Mouse (Mus musculus): ENCODE measurements around the gene Hist1h1c. TPM values are rescaled to one million over a fixed set of nuclear protein-coding genes. Genes with fewer than 3 reads are reported as not detected.

Hist1h1c gene
- polyA plus RNA-seq (2012; rRNA removed): 25.6 and 68.0 TPM in 2 replicates

GRCm38 (mm10) chr13:23738677-23739068, at the start of gene Hist1h1c:
Gene Hist1h1c (plus strand): TSS chr13:23738808.
- Histone ChIP-seq H3K4me3 (ENCODE audit: low read depth, low read length) (peak within 1 kb of the TSS; percentile 81), H3K4me1 (ENCODE audit: control insufficient read depth, insufficient read depth, insufficient read length, low read length) (no peaks in the 10 kb centered on the region), H3K27me3 (ENCODE audit: control insufficient read depth, insufficient read depth, low read length) (no peaks in the 10 kb centered on the region), H3K36me3 (ENCODE audit: control insufficient read depth, insufficient read depth, low read length) (no peaks in the 10 kb centered on the region), H3K27ac (ENCODE audit: insufficient read depth, low read depth, low read length) (peak within 1 kb of the TSS; percentile 99)
- WGBS: under 1% methylated on average over 38 of the region's 38 CpGs
- no peak for TF ChIP-seq CTCF (IDR thresholded peaks at IDR 0.05; ENCODE audit: extremely low read depth, insufficient read length, insufficient replicate concordance, low read depth, low read length)
- peak; percentile 99 for TF ChIP-seq POLR2A (IDR thresholded peaks at IDR 0.05; ENCODE audit: low read depth, low read length)

GRCm38 (mm10) chr13:23688956-23689355, 49.7 kb upstream of the Hist1h1c start:
- H3K36me3 ChIP-seq (ENCODE audit: control insufficient read depth, insufficient read depth, low read length): peaks cover 9% of the 10 kb centered on the region; the same call in 1 of the 2 replicates
- TF ChIP-seq POLR2A (IDR thresholded peaks at IDR 0.05; ENCODE audit: low read depth, low read length) (no peak), CTCF (IDR thresholded peaks at IDR 0.05; ENCODE audit: extremely low read depth, insufficient read length, insufficient replicate concordance, low read depth, low read length) (no peak)
- H3K27ac ChIP-seq (ENCODE audit: insufficient read depth, low read depth, low read length): 0 out of 2 replicates have a peak overlapping the region, but pooled peaks have one; percentile 37
- 91% methylated on average over 2 of the region's 2 CpGs for WGBS
- H3K4me3 ChIP-seq (ENCODE audit: low read depth, low read length): no peak overlapping the region
- no peaks in the 10 kb centered on the region for H3K27me3 ChIP-seq (ENCODE audit: control insufficient read depth, insufficient read depth, low read length)
- peaks cover 7% of the 10 kb centered on the region for H3K4me1 ChIP-seq (ENCODE audit: control insufficient read depth, insufficient read depth, insufficient read length, low read length)

GRCm38 (mm10) chr13:23689459-23689858, 49.1 kb upstream of the Hist1h1c start:
- Histone ChIP-seq H3K27ac (ENCODE audit: insufficient read depth, low read depth, low read length) (no peak overlapping the region), H3K4me3 (ENCODE audit: low read depth, low read length) (no peak overlapping the region), H3K27me3 (ENCODE audit: control insufficient read depth, insufficient read depth, low read length) (no peaks in the 10 kb centered on the region), H3K4me1 (ENCODE audit: control insufficient read depth, insufficient read depth, insufficient read length, low read length) (peaks cover 7% of the 10 kb centered on the region), H3K36me3 (ENCODE audit: control insufficient read depth, insufficient read depth, low read length) (peaks cover 9% of the 10 kb centered on the region; the same call in 1 of the 2 replicates)
- TF ChIP-seq POLR2A (IDR thresholded peaks at IDR 0.05; ENCODE audit: low read depth, low read length) (no peak), CTCF (IDR thresholded peaks at IDR 0.05; ENCODE audit: extremely low read depth, insufficient read length, insufficient replicate concordance, low read depth, low read length) (no peak)
- WGBS: 28% methylated on average over 2 of the region's 2 CpGs

- peak overlapping the region; percentile 42 for H3K27ac ChIP-seq (ENCODE audit: insufficient read depth, low read depth, low read length)
Observed at GRCm38 (mm10) chr13:23693856-23694440, 44.7 kb upstream of the Hist1h1c start.

GRCm38 (mm10) chr13:23694956-23695355, 43.7 kb upstream of the Hist1h1c start:
- no peak overlapping the region for H3K4me3 ChIP-seq (ENCODE audit: low read depth, low read length)
- TF ChIP-seq CTCF (IDR thresholded peaks at IDR 0.05; ENCODE audit: extremely low read depth, insufficient read length, insufficient replicate concordance, low read depth, low read length) (no peak), POLR2A (IDR thresholded peaks at IDR 0.05; ENCODE audit: low read depth, low read length) (no peak)
- H3K4me1 ChIP-seq (ENCODE audit: control insufficient read depth, insufficient read depth, insufficient read length, low read length): peaks cover 4% of the 10 kb centered on the region; the same call in 1 of the 2 replicates
- WGBS: 96% methylated on average over 9 of the region's 9 CpGs
- H3K36me3 ChIP-seq (ENCODE audit: control insufficient read depth, insufficient read depth, low read length): peaks cover 9% of the 10 kb centered on the region
- no peaks in the 10 kb centered on the region for H3K27me3 ChIP-seq (ENCODE audit: control insufficient read depth, insufficient read depth, low read length)
- H3K27ac ChIP-seq (ENCODE audit: insufficient read depth, low read depth, low read length): no peak overlapping the region

More at GRCm38 (mm10) chr13:23693856-23694440, 44.7 kb upstream of the Hist1h1c start:
- TF ChIP-seq POLR2A (IDR thresholded peaks at IDR 0.05; ENCODE audit: low read depth, low read length): no peak
- Histone ChIP-seq H3K36me3 (ENCODE audit: control insufficient read depth, insufficient read depth, low read length) (peaks cover 9% of the 10 kb centered on the region), H3K4me1 (ENCODE audit: control insufficient read depth, insufficient read depth, insufficient read length, low read length) (peaks cover 8% of the 10 kb centered on the region), H3K4me3 (ENCODE audit: low read depth, low read length) (no peak overlapping the region), H3K27me3 (ENCODE audit: control insufficient read depth, insufficient read depth, low read length) (no peaks in the 10 kb centered on the region)
- WGBS: 34% methylated on average over 6 of the region's 6 CpGs

GRCm38 (mm10) chr13:23695514-23695913, 43.1 kb upstream of the Hist1h1c start, which contains the start of gene Hist1h1t:
Gene Hist1h1t (plus strand): TSS chr13:23695814.
- WGBS: 73% methylated on average over 13 of the region's 13 CpGs
- Histone ChIP-seq H3K4me3 (ENCODE audit: low read depth, low read length) (no peak within 1 kb of the TSS), H3K27me3 (ENCODE audit: control insufficient read depth, insufficient read depth, low read length) (no peaks in the 10 kb centered on the region), H3K36me3 (ENCODE audit: control insufficient read depth, insufficient read depth, low read length) (peaks cover 8% of the 10 kb centered on the region), H3K4me1 (ENCODE audit: control insufficient read depth, insufficient read depth, insufficient read length, low read length) (peaks cover 4% of the 10 kb centered on the region; the same call in 1 of the 2 replicates), H3K27ac (ENCODE audit: insufficient read depth, low read depth, low read length) (no peak within 1 kb of the TSS)
- no peak for TF ChIP-seq POLR2A (IDR thresholded peaks at IDR 0.05; ENCODE audit: low read depth, low read length)
- TF ChIP-seq CTCF (IDR thresholded peaks at IDR 0.05; ENCODE audit: extremely low read depth, insufficient read length, insufficient replicate concordance, low read depth, low read length): no peak

- H3K27ac ChIP-seq (ENCODE audit: insufficient read depth, low read depth, low read length): no peak overlapping the region
- 67% methylated on average over 15 of the region's 15 CpGs for WGBS
- H3K4me3 ChIP-seq (ENCODE audit: low read depth, low read length): no peak overlapping the region
- TF ChIP-seq CTCF (IDR thresholded peaks at IDR 0.05; ENCODE audit: extremely low read depth, insufficient read length, insufficient replicate concordance, low read depth, low read length) (no peak), POLR2A (IDR thresholded peaks at IDR 0.05; ENCODE audit: low read depth, low read length) (no peak)
- H3K4me1 ChIP-seq (ENCODE audit: control insufficient read depth, insufficient read depth, insufficient read length, low read length): peaks cover 4% of the 10 kb centered on the region; the same call in 1 of the 2 replicates
- no peaks in the 10 kb centered on the region for H3K27me3 ChIP-seq (ENCODE audit: control insufficient read depth, insufficient read depth, low read length)
- peaks cover 6% of the 10 kb centered on the region for H3K36me3 ChIP-seq (ENCODE audit: control insufficient read depth, insufficient read depth, low read length)
Observed at GRCm38 (mm10) chr13:23696061-23696474, 42.5 kb upstream of the Hist1h1c start.
